Mouse (Mus musculus) kidney, embryonic 15.5 days (tissue): Measurements from ENCODE around the gene Col3a1. TPM values are rescaled to one million over a fixed set of nuclear protein-coding genes. Genes with fewer than 3 reads are reported as not detected.

ENCODE experiments used
- microRNA-seq: library from miRNA; unstranded; fragments of <30 nt; microRNA quantifications from one replicate; pipeline ENCODE4, GENCODE M21; 2016
- polyA plus RNA-seq: library from polyadenylated mRNA; unstranded; fragments of >200 nt; fragmentation: Nextera tagmentation; extraction: Ambion mirVana; gene quantifications from 2 replicates; pipeline ENCODE4 v1.2.1, GENCODE M21; 2015

Gene Col3a1
- polyA plus RNA-seq, 1 experiment from 2014 or later: 1,221 TPM

Small RNA genes within 50 kb of the gene (microRNA-seq; reads per million reads assigned to microRNA genes)
- not detected for gene Gm47302

Other genes starting within 250 kb of the Col3a1 start
- gene Col5a2, start 191.7 kb downstream of the Col3a1 start, polyA plus RNA-seq: 42.6 and 47.9 TPM in 2 replicates